ENCODE assay signal across 8 mouse cellular contexts in the genomic region with DNA sequence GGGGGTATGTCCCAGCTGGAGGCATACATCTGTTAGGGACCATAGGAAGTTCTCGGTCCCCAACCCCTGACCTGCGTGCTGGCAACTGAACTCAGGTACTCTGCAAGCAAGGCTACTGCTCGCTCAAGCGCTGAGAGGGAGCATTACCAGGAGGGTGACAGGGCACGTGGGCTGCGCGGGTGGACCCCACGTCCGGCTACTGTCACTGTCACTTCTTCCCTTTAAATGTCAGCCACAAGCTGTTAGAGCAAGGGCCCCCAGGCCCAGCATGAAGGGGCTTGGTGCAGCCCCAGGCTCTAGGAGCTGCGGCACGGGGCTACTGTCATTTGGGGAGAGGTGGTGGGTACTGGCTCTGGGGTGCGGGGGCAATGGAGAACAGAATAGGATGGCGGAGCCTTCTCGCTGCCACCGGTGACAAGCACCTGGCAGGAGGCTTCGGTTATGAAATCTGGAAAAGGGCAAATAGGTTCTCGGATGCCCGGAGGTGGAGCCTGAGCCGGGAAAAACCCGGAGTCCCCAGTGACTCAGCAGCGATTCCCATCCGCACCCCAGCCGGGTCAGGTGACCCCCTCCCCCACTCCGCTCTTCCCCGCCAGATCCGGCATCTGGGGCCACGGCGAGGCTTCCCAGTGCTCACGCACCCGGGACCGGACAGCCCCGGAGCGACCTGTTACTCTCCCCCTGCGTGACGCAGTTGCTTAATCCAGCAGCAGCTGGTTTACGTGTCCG. TPM values are rescaled to one million over a fixed set of nuclear protein-coding genes. Genes with fewer than 3 reads are reported as not detected.
DNase-seq lines count a peak whose midpoint lies in the region; ATAC-seq and TF ChIP-seq lines count a peak whose summit lies in the region.

No protein-coding gene starts in this region.

- peak overlapping the region; percentile 63 for H3K4me3 ChIP-seq in bone marrow, adult 2 months (replicated peaks; ENCODE audit: control insufficient read depth, low read depth, low read length)
- peak overlapping the region; percentile 28 for H3K4me3 ChIP-seq in kidney, embryonic 16.5 days (ENCODE audit: low read length)
- H3K4me3 ChIP-seq in thymus, adult 2 months (ENCODE audit: control insufficient read depth, insufficient read depth, low read length): peak overlapping the region; percentile 88

- H3K4me1 ChIP-seq in bone marrow, adult 2 months (ENCODE audit: control insufficient read depth, insufficient read depth, low read length): peaks cover 3% of the 10 kb centered on the region; the same call in 1 of the 2 replicates
- peaks cover 18% of the 10 kb centered on the region for H3K4me1 ChIP-seq in kidney, embryonic 16.5 days (ENCODE audit: insufficient read depth, low read length)
- H3K4me1 ChIP-seq in thymus, adult 2 months (replicated peaks; ENCODE audit: control insufficient read depth, insufficient read depth, low read length): peaks cover 34% of the 10 kb centered on the region

- peaks cover 21% of the 10 kb centered on the region for H3K27me3 ChIP-seq in kidney, embryonic 16.5 days (ENCODE audit: insufficient read depth, low read length)
- no peaks in the 10 kb centered on the region for H3K27me3 ChIP-seq in thymus, adult 2 months (ENCODE audit: control insufficient read depth, insufficient read depth, low read length)

- intact Hi-C loops in gastrocnemius, postnatal 14 days (cut with DNase I; ENCODE audit: low total_unique reads): no loop called here

- WGBS in bone marrow, adult 2 months: 4% methylated on average over 37 of the region's 37 CpGs
- WGBS in kidney, embryonic 16.5 days: 7% methylated on average over 37 of the region's 37 CpGs
- WGBS in thymus, adult 2 months: 4% methylated on average over 37 of the region's 37 CpGs

- no peak for ATAC-seq in kidney, embryonic 16.5 days (ENCODE audit: low FRiP score, low TSS enrichment)

- TF ChIP-seq CTCF in bone marrow, adult 2 months (IDR thresholded peaks at IDR 0.05; ENCODE audit: control insufficient read depth, insufficient read depth, low read length): no peak
- TF ChIP-seq CTCF in thymus, adult 2 months (IDR thresholded peaks at IDR 0.05; ENCODE audit: borderline replicate concordance, control insufficient read depth, extremely low read depth, insufficient read depth, low read length, poor library complexity): no peak

- H3K9me3 ChIP-seq in kidney, embryonic 16.5 days (ENCODE audit: low read length): no peaks in the 10 kb centered on the region

- peak overlapping the region; percentile 42 for H3K9ac ChIP-seq in kidney, embryonic 16.5 days (replicated peaks; ENCODE audit: low read length)

- no peaks in the 10 kb centered on the region for H3K36me3 ChIP-seq in kidney, embryonic 16.5 days (ENCODE audit: insufficient read depth, low read length)
- no peaks in the 10 kb centered on the region for H3K36me3 ChIP-seq in thymus, adult 2 months (ENCODE audit: control insufficient read depth, insufficient read depth, low read length)

- peak; percentile 49 for DNase-seq in ovary, postnatal 36 days (ENCODE audit: low spot score)
- no peak for DNase-seq in ovary, postnatal 10 days (ENCODE audit: low spot score)
- peak; percentile 67 for DNase-seq in gastrocnemius, postnatal 14 days
- DNase-seq in lung, postnatal 25 days (ENCODE audit: low spot score): peak; percentile 77
- DNase-seq in thymus, adult 2 months: peak; percentile 49
- DNase-seq in layer of hippocampus, postnatal 25 days (ENCODE audit: extremely low spot score in 1 of 2, low spot score in 1 of 2): no peak

- no peak overlapping the region for H3K27ac ChIP-seq in bone marrow, adult 2 months (ENCODE audit: control insufficient read depth, insufficient read depth, low read depth, low read length, poor library complexity)
- no peak overlapping the region for H3K27ac ChIP-seq in kidney, embryonic 16.5 days (ENCODE audit: low read length)
- no peak overlapping the region for H3K27ac ChIP-seq in thymus, adult 2 months (ENCODE audit: control insufficient read depth, insufficient read depth, low read length)

- peak overlapping the region; percentile 49 for H3K4me2 ChIP-seq in kidney, embryonic 16.5 days (replicated peaks; ENCODE audit: low read depth, low read length)

- TF ChIP-seq POLR2A in bone marrow, adult 2 months (IDR thresholded peaks at IDR 0.05; ENCODE audit: borderline replicate concordance, control insufficient read depth, low read depth, low read length): no peak
- TF ChIP-seq POLR2A in thymus, adult 2 months (IDR thresholded peaks at IDR 0.05; ENCODE audit: control insufficient read depth, extremely low read depth, insufficient read depth, low read length, poor library complexity): no peak

RNA-seq across cellular contexts. Expression of a gene that starts 29.3 kb away (rescaled TPM):
- polyA plus RNA-seq in bone marrow, adult 2 months (2011; ENCODE audit: insufficient read depth, insufficient read length, low replicate concordance, missing spikeins): not detected in 2 replicates
- 1 to 10 TPM in 1 of 2 experiments, under 1 TPM in 1; 0.44 to 1.1 TPM for total RNA-seq in gastrocnemius, postnatal 14 days (2021)
- 6.6 and 6.7 TPM in 2 replicates for polyA plus RNA-seq in kidney, embryonic 16.5 days (2015; fragmentation: Nextera tagmentation; extraction: Ambion mirVana)
- polyA plus RNA-seq in thymus, adult 2 months (2012; rRNA removed): 0.63 and 0.80 TPM in 2 replicates
- 100 to 1,000 TPM; 180 to 184 TPM for total RNA-seq in layer of hippocampus, postnatal 25 days (2021)

RNA-seq across cellular contexts. Expression of a gene that starts 40.1 kb away (rescaled TPM):
- not detected in 2 replicates for polyA plus RNA-seq in bone marrow, adult 2 months (2011; ENCODE audit: insufficient read depth, insufficient read length, low replicate concordance, missing spikeins)
- under 1 TPM; 0.24 to 0.72 TPM for total RNA-seq in gastrocnemius, postnatal 14 days (2021)
- polyA plus RNA-seq in kidney, embryonic 16.5 days (2015; fragmentation: Nextera tagmentation; extraction: Ambion mirVana): 0.11 and 0.41 TPM in 2 replicates
- polyA plus RNA-seq in thymus, adult 2 months (2012; rRNA removed): 0.05 and 0.13 TPM in 2 replicates
- 100 to 1,000 TPM in 1 of 2 experiments, 10 to 100 TPM in 1; 98.7 to 103 TPM for total RNA-seq in layer of hippocampus, postnatal 25 days (2021)

RNA-seq across cellular contexts. Expression of a gene that starts 51.8 kb away (rescaled TPM):
- polyA plus RNA-seq in bone marrow, adult 2 months (2011; ENCODE audit: insufficient read depth, insufficient read length, low replicate concordance, missing spikeins): 3.7 and 3.9 TPM in 2 replicates
- 10 to 100 TPM; 11.3 to 11.9 TPM for total RNA-seq in gastrocnemius, postnatal 14 days (2021)
- polyA plus RNA-seq in kidney, embryonic 16.5 days (2015; fragmentation: Nextera tagmentation; extraction: Ambion mirVana): 19.6 and 19.9 TPM in 2 replicates
- 52.7 and 57.6 TPM in 2 replicates for polyA plus RNA-seq in thymus, adult 2 months (2012; rRNA removed)
- total RNA-seq in layer of hippocampus, postnatal 25 days (2021): 10 to 100 TPM; 67.5 to 74.9 TPM

RNA-seq across cellular contexts. Expression of a gene that starts 55.5 kb away (rescaled TPM):
- 6.3 and 17.9 TPM in 2 replicates for polyA plus RNA-seq in bone marrow, adult 2 months (2011; ENCODE audit: insufficient read depth, insufficient read length, low replicate concordance, missing spikeins)
- total RNA-seq in gastrocnemius, postnatal 14 days (2021): 10 to 100 TPM; 21.5 to 28.7 TPM
- 22.3 and 24.1 TPM in 2 replicates for polyA plus RNA-seq in kidney, embryonic 16.5 days (2015; fragmentation: Nextera tagmentation; extraction: Ambion mirVana)
- 36.2 and 53.2 TPM in 2 replicates for polyA plus RNA-seq in thymus, adult 2 months (2012; rRNA removed)
- 10 to 100 TPM; 15.0 to 16.7 TPM for total RNA-seq in layer of hippocampus, postnatal 25 days (2021)

Comparison
In these comparisons a context has a peak if more than half of its experiments do, and no peak if none do; other contexts are left out.
1. DNase-seq: peak in ovary, postnatal 36 days (single experiment), gastrocnemius, postnatal 14 days (single experiment), lung, postnatal 25 days (single experiment) and thymus, adult 2 months (single experiment); none in ovary, postnatal 10 days (single experiment) and layer of hippocampus, postnatal 25 days (0 of 2).
2. H3K4me3 ChIP-seq: peak in every context shown above with its lines; median percentile 88 in thymus, adult 2 months; 63 in bone marrow, adult 2 months; 28 in kidney, embryonic 16.5 days.